Mouse (Mus musculus) hindlimb bud, embryonic 11.5 days (tissue): ENCODE data around the gene Eml3.
"Not testable (repeated sequence)": the region's sequence is repeated elsewhere in the genome, so short reads cannot be mapped to it uniquely, and the experiment has no call there.

Experiments used
- DNase-seq: peaks from one replicate; pipeline ENCODE4 v3.0.0-alpha.2; 2012; ENCODE audit warnings: low read depth, low spot score; ENCODE audit errors: extremely low spot score

Gene Eml3

GRCm38 (mm10) chr19:8929224-8930088 is at the start of gene Eml3, which contains the start of gene Rom1:
TSS of gene Eml3 (plus strand) at chr19:8929552.
TSS of gene Rom1 (minus strand) at chr19:8929356.
- no peak for DNase-seq

- DNase-seq = no peak
These were observed 48.9 kb upstream of the Eml3 start, which contains the start of gene Uqcc3 for GRCm38 (mm10) chr19:8880311-8881033. TSS of gene Uqcc3 (minus strand) at chr19:8880923.

GRCm38 (mm10) chr19:8881034-8881392 is 48.3 kb upstream of the Eml3 start:
- no peak for DNase-seq

GRCm38 (mm10) chr19:8883616-8884015 is 45.7 kb upstream of the Eml3 start, which contains the start of the genes Lbhd1 and Gm49403:
TSS of gene Lbhd1 (plus strand) at chr19:8883732.
TSS of gene Gm49403 (plus strand) at chr19:8883930.
- no peak for DNase-seq

- no peak for DNase-seq
These were observed 42.3 kb upstream of the Eml3 start for GRCm38 (mm10) chr19:8886916-8887584.

DNA sequence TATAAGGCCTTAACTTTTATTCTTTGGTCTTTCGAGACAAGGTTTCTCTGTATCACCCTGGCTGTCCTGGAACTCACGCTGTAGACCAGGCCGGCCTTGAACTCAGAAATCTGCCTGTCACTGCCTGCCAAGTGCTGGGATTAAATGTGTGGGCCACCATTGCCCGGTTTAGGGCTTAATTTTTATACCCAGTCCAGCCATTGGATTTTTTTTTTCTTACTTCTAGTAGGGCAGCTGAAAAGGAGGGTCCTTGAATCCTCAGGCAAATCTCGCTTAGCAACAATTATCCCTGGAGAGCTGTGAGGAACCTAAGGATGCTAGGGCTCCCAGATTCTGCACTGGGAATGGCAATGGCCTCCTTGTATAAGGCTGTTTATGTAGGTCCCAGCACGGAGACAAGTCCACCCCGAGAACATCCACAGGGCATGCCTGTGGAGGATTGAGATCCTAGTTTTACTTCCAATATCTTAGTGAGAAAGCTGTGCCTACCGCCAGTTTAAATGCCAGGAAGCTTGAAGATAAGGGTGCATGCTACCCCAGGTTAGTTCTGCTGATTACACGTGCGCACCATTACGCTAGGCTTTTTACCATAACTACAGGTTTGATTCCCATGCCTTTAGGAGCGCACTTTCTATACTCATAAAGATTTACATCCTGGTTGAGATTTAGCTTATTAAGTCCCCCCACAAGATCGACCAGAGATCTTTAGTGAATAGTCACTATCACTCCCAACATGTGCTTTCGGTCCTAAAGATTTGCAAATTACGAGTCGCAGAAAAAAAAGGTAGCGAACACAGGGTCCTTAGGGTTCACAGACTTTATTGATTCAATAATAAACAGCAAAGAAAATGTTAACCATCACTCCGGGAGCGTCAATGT is 41.5 kb upstream of the Eml3 start:
- no peak for DNase-seq

- peak; percentile 86 for DNase-seq
These were observed 40.6 kb upstream of the Eml3 start, which contains the start of the genes 1810009A15Rik and Gm49416 for GRCm38 (mm10) chr19:8888511-8889385. TSS of gene 1810009A15Rik (plus strand) at chr19:8888853. TSS of gene Gm49416 (plus strand) at chr19:8888926.

DNA sequence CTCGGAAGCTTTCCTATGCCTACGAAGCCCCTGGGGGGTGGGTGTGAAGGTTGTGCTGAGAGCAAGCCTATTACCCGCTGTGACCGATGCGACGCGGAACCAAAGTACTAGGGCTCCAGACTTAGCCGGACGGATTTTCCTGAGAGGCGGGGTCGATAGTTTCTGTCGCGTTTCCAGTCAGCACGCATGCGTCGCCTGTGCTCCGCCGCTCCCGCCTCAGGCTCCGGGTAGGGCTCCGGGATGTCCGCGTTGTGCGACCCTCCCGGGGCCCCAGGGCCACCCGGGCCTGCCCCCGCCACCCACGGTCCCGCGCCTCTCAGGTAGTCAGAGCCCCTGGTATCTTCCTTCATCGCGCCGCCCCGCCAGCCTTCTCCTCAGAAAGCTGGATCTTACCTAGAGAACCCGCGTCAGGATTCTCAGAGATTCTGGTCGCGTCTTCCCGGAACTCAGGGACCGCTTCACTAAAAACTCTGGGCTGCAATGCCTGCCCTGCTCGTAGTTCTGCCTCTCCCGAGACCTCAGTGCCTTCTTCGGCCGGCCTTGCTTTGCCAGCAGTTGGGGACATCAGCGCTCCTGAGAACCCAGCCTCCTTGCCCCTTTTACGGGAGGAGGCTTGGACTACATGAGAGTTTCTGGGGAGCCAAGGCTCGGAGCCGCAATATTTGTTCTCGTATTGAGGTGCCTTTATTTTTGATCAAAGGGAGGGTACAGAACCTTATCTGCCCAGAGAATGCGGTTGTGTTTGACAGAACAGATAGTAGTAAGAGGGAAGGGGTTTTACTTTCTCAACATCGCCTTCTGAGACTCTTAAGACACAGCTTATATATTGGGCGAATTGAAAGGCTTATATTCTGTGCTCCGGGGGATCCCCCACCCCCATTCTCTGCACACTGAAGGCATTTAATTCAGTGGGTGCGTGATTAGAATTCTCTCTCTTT is 36.3 kb upstream of the Eml3 start, which contains the start of gene Ints5:
Ints5 (plus strand) TSS at position 177 of the 938 bp plus-strand sequence.
- DNase-seq = no peak

DNA sequence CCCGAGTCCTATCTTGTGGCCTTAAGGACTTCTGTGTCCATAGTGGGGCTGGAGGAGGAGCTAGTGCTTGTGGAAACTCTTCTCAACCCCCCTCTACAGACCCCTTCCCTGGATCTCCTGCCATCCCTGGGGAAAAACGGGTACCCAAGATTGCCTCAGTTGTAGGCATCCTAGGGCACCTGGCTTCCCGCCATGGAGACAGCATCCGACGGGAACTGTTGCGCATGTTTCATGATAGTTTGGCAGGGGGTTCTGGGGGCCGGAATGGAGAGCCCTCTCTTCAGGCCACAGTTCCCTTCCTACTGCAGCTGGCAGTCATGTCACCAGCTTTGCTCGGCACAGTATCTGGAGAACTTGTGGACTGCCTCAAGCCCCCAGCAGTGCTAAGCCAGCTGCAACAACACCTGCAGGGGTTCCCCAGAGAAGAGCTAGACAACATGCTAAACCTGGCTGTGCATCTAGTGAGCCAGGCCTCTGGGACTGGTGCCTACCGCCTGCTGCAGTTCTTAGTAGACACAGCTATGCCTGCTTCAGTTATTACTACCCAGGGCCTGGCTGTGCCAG is 33.9 kb upstream of the Eml3 start:
- DNase-seq = no peak

GRCm38 (mm10) chr19:8896231-8896630 is 33.1 kb upstream of the Eml3 start:
- not testable (repeated sequence) for DNase-seq

GRCm38 (mm10) chr19:8897211-8897864 is 32.0 kb upstream of the Eml3 start:
- DNase-seq = not testable (repeated sequence)

GRCm38 (mm10) chr19:8897865-8898495 is 31.4 kb upstream of the Eml3 start, which contains the start of gene Ganab:
TSS of gene Ganab (plus strand) at chr19:8898071.
- DNase-seq = peak; percentile 89

DNA sequence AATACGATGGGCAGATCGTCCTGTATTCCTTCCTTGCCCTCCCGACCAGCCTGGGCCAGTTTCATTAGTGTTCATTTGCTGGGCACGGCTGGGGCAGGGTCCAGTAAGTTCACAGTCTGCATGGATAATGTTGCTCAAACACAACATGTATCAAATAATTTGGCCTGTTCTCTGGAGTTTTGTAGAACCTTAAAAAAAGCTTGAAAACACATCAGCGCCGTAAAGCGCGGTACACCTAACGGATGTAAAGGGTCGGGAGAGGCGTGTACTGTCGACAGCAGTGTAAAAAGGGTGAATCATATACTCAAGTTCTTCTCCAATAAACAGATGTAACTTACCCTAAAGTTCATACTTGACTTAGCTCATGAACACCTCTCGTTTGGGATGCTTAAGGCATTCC is 30.8 kb upstream of the Eml3 start:
- DNase-seq = no peak

DNA sequence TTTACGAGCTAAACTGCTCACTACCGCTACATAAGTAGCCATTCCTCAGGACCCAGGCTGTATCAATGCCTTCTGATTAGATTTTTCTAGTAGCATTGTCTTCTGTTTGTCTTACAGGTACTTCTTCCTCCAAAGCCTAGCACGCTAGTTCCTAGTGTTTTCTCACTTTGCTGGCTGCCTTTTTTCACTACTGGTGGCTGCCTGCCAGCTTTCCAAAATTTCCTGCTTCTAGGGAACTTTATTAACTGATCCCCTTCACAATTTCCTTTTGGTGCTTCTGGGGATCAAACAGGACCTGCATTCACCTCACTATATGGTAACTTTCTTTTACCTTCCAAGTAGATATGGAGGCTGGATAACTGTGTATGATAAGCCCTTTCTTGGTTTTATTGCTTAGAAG is 30.3 kb upstream of the Eml3 start:
- DNase-seq = no peak

DNA sequence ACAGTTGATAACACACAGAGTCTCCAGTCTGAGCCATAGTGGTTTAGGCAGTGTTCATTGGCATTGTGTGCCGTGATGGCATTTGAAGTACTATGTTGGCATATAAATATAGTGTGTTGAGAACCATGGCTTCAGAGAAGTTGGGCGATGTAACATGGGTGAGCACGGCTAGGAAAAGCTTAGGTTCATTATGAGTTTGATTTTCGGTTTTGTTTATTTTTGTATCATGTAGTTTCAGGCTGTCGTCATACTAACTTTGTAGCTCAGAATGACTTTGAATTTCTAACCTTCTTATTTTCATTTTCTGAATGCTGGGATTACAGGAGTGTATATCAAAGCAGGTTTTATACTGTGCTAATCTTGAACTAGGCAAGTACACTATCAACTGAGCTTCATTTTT is 25.9 kb upstream of the Eml3 start:
- no peak for DNase-seq

- no peak for DNase-seq
These were observed 20.8 kb upstream of the Eml3 start for GRCm38 (mm10) chr19:8908531-8908930.

GRCm38 (mm10) chr19:8911810-8912209 is 17.5 kb upstream of the Eml3 start:
- DNase-seq = no peak
